Mouse (Mus musculus) midbrain, postnatal 0 days (tissue): ENCODE data around the gene Olfr482. TPM values are rescaled to one million over a fixed set of nuclear protein-coding genes. Genes with fewer than 3 reads are reported as not detected.

Source experiments
- ATAC-seq: fragments of 200-750 bp; cut with Nextera tagmentation; 2 replicates; pipeline ENCODE4 v1.8.0; 2017; ENCODE audit warnings: moderate number of reproducible peaks, mild to moderate bottlenecking, moderate TSS enrichment, moderate library complexity; ENCODE audit not compliant: low FRiP score
- DNase-seq: peaks from one replicate; pipeline ENCODE4 v3.0.0-alpha.2; 2015; ENCODE audit warnings: low spot score
- H3K27ac ChIP-seq: fragments of 300-500 bp; sonication (generic); 2 replicates; pipeline ENCODE4 v1.5.1; 2014; ENCODE audit warnings: low read depth, mild to moderate bottlenecking, low read length, mixed read lengths
- H3K27me3 ChIP-seq: fragments of 300-500 bp; sonication (generic); 2 replicates; pipeline ENCODE4 v1.6.1; 2014; ENCODE audit warnings: low read length, control low read depth, mixed read lengths; ENCODE audit not compliant: insufficient read depth
- H3K36me3 ChIP-seq: fragments of 300-500 bp; sonication (generic); 2 replicates; pipeline ENCODE4 v1.6.1; 2014; ENCODE audit warnings: low read length, control low read depth, mixed read lengths; ENCODE audit not compliant: insufficient read depth
- H3K4me1 ChIP-seq: fragments of 300-500 bp; sonication (generic); 2 replicates; pipeline ENCODE4 v1.6.1; 2014; ENCODE audit warnings: mild to moderate bottlenecking, control low read depth, antibody characterized with exemption, low read length, mixed read lengths; ENCODE audit not compliant: insufficient read depth
- H3K4me2 ChIP-seq: fragments of 300-500 bp; sonication (generic); 2 replicates; pipeline ENCODE4 v1.6.1; 2014; ENCODE audit warnings: low read depth, mild to moderate bottlenecking, low read length, mixed read lengths; ENCODE audit not compliant: poor library complexity, severe bottlenecking
- H3K4me3 ChIP-seq: fragments of 300-500 bp; sonication (generic); 2 replicates; pipeline ENCODE4 v1.5.1; 2014; ENCODE audit warnings: low read depth, mild to moderate bottlenecking, low read length, moderate library complexity
- H3K9ac ChIP-seq: fragments of 300-500 bp; sonication (generic); replicated peaks from 2 replicates; pipeline ENCODE4 v1.6.1; 2014; ENCODE audit warnings: mild to moderate bottlenecking, low read length, moderate library complexity, mixed read lengths; ENCODE audit not compliant: poor library complexity, severe bottlenecking
- H3K9me3 ChIP-seq: fragments of 300-500 bp; sonication (generic); 2 replicates; pipeline ENCODE4 v1.6.1; 2016; ENCODE audit warnings: low read length, control low read depth
- CTCF ChIP-seq: IDR thresholded peaks from 2 replicates; pipeline ENCODE4 v1.5.1; 2016; ENCODE audit warnings: antibody characterized with exemption, mild to moderate bottlenecking
- WGBS: fragments of 180-500 bp; shearing (Covaris S2); extraction: QIAGEN DNeasy Blood & Tissue Kit; methylation state at CpG from one replicate; pipeline ENCODE4 v1.1.7; 2014; 5-methylcytosine and 5-hydroxymethylcytosine counted together
- polyA plus RNA-seq: library from polyadenylated mRNA; unstranded; fragments of >200 nt; fragmentation: Nextera tagmentation; extraction: Ambion mirVana; gene quantifications from 2 replicates; pipeline ENCODE4 v1.2.1, GENCODE M21; 2015
- total RNA-seq: library from RNA; depleted of rRNA; stranded (reverse); fragments of >200 nt; gene quantifications from 2 replicates; pipeline ENCODE4 v1.2.3, GENCODE M21; 2014; rRNA removed

Gene Olfr482
- total RNA-seq = not detected in 2 replicates
- polyA plus RNA-seq = 0.11 TPM in 1 of 2 replicates, not detected in the other

GRCm38 (mm10) chr7:108097486-108097885 lies at the start of gene Olfr482:
Olfr482 (minus strand) TSS chr7:108097586.
- H3K4me3 ChIP-seq = no peak within 1 kb of the TSS
- no peaks in the 10 kb centered on the region for H3K9me3 ChIP-seq
- no peak for TF ChIP-seq CTCF
- H3K4me2 ChIP-seq = no peak within 1 kb of the TSS
- no peaks in the 10 kb centered on the region for H3K27me3 ChIP-seq
- DNase-seq = peak; percentile 1
- H3K4me1 ChIP-seq = no peaks in the 10 kb centered on the region
- no peaks in the 10 kb centered on the region for H3K36me3 ChIP-seq
- H3K9ac ChIP-seq = no peak within 1 kb of the TSS
- no peak for ATAC-seq
- no peak within 1 kb of the TSS for H3K27ac ChIP-seq
- 81% methylated on average over 1 of the region's 1 CpGs for WGBS

- no peak for TF ChIP-seq CTCF
- DNase-seq (no peak), ATAC-seq (no peak)
- Histone ChIP-seq H3K9me3 (no peaks in the 10 kb centered on the region), H3K4me2 (no peak within 1 kb of the TSS), H3K4me3 (no peak within 1 kb of the TSS), H3K27ac (no peak within 1 kb of the TSS), H3K36me3 (no peaks in the 10 kb centered on the region), H3K9ac (no peak within 1 kb of the TSS), H3K27me3 (no peaks in the 10 kb centered on the region), H3K4me1 (no peaks in the 10 kb centered on the region)
Observed at GRCm38 (mm10) chr7:108127349-108127748, 30.0 kb upstream of the Olfr482 start, which contains the start of gene Olfr484. Olfr484 (minus strand) TSS chr7:108127449.

GRCm38 (mm10) chr7:108121416-108121815 lies 24.0 kb upstream of the Olfr482 start:
- ATAC-seq (no peak), DNase-seq (no peak)
- no peaks in the 10 kb centered on the region for H3K27me3 ChIP-seq
- H3K27ac ChIP-seq = no peak overlapping the region
- no peak overlapping the region for H3K4me3 ChIP-seq
- H3K9ac ChIP-seq = no peak overlapping the region
- 64% methylated on average over 1 of the region's 1 CpGs for WGBS
- no peaks in the 10 kb centered on the region for H3K9me3 ChIP-seq
- H3K4me1 ChIP-seq = no peaks in the 10 kb centered on the region
- TF ChIP-seq CTCF = no peak
- H3K4me2 ChIP-seq = no peak overlapping the region
- no peaks in the 10 kb centered on the region for H3K36me3 ChIP-seq

GRCm38 (mm10) chr7:108120681-108121080 lies 23.3 kb upstream of the Olfr482 start:
- no peak for TF ChIP-seq CTCF
- Histone ChIP-seq H3K9me3 (no peaks in the 10 kb centered on the region), H3K9ac (no peak overlapping the region), H3K4me1 (no peaks in the 10 kb centered on the region), H3K4me3 (no peak overlapping the region), H3K4me2 (no peak overlapping the region), H3K27me3 (no peaks in the 10 kb centered on the region), H3K27ac (no peak overlapping the region), H3K36me3 (no peaks in the 10 kb centered on the region)
- WGBS = 4% methylated on average over 1 of the region's 1 CpGs
- ATAC-seq (no peak), DNase-seq (no peak)

GRCm38 (mm10) chr7:108100549-108100948 lies 3.2 kb upstream of the Olfr482 start, which contains the start of gene Olfr483:
Olfr483 (plus strand) TSS chr7:108100849.
- no peak for TF ChIP-seq CTCF
- H3K4me3 ChIP-seq = no peak within 1 kb of the TSS
- DNase-seq (no peak), ATAC-seq (no peak)
- H3K36me3 ChIP-seq = no peaks in the 10 kb centered on the region
- H3K9ac ChIP-seq = no peak within 1 kb of the TSS
- H3K27ac ChIP-seq = no peak within 1 kb of the TSS
- H3K4me2 ChIP-seq = no peak within 1 kb of the TSS
- 91% methylated on average over 1 of the region's 1 CpGs for WGBS
- H3K9me3 ChIP-seq = no peaks in the 10 kb centered on the region
- no peaks in the 10 kb centered on the region for H3K27me3 ChIP-seq
- H3K4me1 ChIP-seq = no peaks in the 10 kb centered on the region

- no peak for ATAC-seq
- no peak for TF ChIP-seq CTCF
Observed at GRCm38 (mm10) chr7:108079555-108079954, 17.8 kb downstream of the Olfr482 start, which contains the start of gene Olfr481. Olfr481 (plus strand) TSS chr7:108079855.

More at GRCm38 (mm10) chr7:108079555-108079954, 17.8 kb downstream of the Olfr482 start, which contains the start of gene Olfr481:
- Histone ChIP-seq H3K4me3 (no peak within 1 kb of the TSS), H3K4me1 (no peaks in the 10 kb centered on the region), H3K27me3 (no peaks in the 10 kb centered on the region), H3K9ac (no peak within 1 kb of the TSS), H3K9me3 (no peaks in the 10 kb centered on the region), H3K4me2 (no peak within 1 kb of the TSS), H3K27ac (no peak within 1 kb of the TSS), H3K36me3 (no peaks in the 10 kb centered on the region)
- no peak for DNase-seq
